Mouse (Mus musculus) brain, embryonic 18.5 days (tissue): ENCODE results near the gene 6030408B16Rik.

ENCODE experiments used
- DNase-seq: peaks from one replicate; pipeline ENCODE4 v3.0.0-alpha.2; 2012; ENCODE audit warnings: low read depth, low spot score

6030408B16Rik gene

DNA sequence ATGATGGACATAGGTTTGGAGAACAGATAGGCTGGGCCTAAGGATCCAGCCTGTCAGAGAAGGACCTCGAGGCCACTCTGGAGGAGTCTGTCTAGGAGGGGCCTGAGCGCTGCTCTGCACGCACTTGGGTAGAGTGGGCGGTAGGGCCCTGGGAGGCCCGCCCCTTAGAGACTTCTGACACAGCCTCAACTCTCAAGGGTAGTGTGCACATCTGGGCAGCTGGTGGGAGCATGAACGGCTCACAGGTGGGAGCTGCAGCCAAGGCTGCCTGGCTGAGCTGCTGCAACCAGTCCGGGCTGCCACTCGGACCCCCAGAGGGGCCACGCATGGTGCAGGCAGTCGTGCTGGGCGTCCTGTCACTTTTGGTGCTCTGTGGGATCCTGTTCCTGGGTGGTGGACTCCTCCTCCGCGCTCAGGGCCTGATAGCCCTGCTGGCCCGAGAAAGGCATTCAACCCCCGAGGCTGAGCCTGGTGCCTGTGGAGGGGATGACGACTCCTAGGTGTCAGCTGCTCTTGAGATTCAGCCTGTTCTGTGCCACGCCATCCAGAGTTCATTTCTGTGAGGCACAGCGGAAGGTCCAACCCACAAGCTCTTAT is at the start of gene 6030408B16Rik:
TSS of gene 6030408B16Rik (plus strand) at position 188 of the 597 bp plus-strand sequence.
- DNase-seq, result no peak

DNA sequence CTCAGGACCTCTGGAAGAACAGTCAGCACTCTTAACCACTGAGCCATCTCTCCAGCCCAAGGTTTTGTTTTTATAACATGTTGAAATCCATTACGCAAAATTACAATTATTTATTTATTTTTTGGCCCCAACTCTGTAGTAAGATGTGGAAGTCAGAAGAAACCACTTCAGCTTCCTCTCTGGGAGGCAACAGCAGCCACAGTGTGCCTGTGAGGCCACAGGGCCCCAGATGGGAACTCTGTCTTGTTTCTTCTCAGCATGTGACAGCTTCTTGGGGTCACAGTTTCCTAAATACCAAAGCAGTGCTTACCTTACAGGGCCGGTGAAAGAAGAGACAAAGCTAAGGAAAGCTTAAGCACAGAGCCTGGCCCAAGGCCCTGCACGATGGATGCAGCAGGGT is 49.0 kb upstream of the 6030408B16Rik start:
- DNase-seq, result no peak

DNA sequence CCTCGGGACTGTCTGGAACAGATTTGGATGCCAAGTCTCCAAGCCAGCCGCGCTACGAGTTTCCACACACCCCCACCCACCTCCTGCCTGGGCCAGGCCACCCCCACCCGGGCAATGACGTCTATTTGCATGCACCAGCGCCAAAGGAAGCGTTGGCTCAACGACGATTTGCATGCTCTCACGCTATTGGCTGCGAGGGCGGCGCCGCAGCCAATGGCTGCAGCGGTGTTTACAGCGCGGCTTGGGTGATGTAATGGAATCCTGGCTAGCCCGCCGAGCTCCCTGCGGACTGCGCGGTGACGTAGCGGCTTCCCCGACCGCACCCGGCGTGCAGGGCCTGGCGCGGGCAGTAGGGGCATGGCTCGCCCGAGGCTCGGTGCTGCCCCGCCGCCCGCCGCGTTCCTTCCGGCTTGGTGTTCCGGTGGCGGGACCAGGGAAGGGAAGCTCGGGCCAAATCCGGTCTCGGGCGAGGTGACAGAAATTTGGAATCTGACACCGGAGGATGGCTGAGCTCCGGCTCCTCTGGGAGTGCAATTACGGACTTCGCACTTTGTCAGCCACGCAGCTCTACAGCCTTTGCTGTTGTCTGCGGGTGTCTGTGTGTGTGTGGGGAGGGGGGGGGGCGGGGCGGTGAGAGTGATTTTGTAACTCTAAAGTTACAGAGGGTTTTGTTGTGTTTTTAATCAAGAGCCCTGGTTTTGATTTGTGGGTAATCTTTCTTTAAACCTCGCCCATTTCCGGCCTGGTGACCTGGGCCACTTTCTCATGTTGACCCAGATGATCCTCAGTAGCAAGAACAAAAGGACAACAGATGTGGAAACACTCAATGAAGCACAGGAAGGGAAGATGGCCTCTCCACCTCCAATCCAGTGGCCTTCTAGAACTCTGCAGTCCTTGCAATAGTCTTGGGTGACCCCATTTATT is 46.5 kb upstream of the 6030408B16Rik start:
- peak; percentile 92 for DNase-seq

DNA sequence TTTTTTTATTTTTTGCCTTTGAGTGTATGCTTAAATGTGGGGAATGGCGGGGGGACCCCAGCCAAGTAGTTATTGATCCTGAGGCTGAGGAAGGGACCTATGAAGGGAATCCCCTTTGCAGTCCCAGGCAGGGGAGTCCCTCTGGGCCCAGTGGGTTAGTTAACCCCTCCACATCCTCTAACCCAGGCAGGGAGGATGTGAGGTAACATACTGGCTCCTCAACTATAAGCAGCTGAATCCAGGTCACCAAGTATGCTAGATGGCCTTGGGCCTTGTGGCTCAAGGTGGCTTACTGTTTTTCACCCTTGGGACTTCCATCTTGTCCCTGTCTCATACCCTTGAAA is 45.9 kb upstream of the 6030408B16Rik start:
- no peak for DNase-seq

DNA sequence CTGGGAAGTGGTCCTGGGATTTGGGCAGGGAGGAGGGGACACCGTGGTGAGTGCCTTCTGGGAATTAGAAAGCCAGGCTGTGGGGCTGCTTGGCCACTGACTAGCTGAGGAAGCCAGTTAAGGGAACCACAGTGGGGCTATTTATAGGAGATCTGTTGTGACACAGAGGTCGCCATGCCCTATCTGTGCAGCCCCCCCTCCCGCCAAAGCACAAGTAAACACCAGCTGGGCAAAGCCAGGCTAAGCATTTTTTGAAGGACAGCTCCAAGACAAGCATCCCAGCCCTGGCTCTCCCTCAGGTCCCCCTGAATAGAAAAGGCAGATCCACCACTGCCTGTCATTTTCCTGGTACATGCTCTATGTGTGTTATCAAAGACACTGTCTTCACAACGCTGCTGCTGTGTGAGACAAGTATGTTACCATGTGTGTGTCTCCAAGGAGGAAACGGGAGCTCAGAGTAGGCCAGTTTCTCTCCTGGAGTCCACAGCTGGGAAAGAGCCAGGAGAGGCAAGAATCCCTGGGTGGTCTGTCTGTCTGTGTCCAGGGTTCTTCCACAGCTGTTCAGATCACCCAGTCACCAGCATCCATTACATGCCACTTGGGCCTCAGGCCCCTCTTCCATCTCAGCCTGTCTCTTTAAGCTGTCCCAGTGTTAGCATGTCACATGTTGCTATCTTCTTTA is 44.8 kb upstream of the 6030408B16Rik start:
- no peak for DNase-seq

DNA sequence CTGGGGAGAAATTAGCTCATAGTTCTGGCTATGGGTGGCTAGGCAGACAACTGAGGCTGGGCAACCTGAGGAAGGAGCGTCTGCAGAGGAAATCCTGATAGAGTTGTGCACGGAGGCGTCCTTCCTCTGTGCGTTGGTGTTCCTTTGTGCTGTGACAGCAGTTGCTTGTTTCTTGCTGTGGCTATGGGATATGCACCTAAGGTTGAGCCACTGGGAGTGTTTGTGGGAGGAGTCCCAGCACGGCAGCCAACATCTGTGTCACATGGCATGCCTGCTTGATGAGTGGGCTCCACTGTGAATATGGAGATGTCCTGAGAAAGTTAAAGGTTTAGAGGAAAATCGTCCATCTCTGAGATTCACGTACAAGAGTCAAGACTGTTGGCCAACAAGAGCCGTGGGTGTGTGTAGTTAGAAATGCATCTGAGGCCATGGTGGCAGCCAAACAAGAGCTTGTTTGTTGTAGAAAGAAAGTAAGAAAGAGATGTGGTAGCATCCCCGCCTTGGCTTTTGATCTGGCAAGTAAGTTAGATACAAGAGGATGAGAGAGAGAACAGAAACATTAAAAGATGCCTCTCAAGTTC is 42.7 kb upstream of the 6030408B16Rik start:
- no peak for DNase-seq

DNA sequence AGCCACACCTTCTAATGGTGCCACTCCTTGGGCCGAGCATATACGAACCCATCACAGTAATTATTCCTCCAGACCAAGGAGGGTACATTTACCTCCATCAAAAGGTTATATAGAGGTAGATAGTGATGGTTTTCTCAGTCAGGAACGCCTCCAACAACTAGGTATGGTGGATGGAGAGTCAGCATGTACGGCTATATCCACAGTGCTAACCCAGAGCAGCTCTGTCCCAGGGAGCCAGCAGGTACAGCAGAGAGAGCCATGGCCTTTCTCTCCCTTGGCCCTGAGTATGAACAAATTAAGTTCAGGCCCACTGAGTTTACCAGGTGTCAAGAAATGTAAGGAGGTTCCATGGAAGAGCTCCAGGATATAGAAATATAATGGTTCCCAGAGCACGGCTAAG is 41.1 kb upstream of the 6030408B16Rik start:
- no peak for DNase-seq

DNA sequence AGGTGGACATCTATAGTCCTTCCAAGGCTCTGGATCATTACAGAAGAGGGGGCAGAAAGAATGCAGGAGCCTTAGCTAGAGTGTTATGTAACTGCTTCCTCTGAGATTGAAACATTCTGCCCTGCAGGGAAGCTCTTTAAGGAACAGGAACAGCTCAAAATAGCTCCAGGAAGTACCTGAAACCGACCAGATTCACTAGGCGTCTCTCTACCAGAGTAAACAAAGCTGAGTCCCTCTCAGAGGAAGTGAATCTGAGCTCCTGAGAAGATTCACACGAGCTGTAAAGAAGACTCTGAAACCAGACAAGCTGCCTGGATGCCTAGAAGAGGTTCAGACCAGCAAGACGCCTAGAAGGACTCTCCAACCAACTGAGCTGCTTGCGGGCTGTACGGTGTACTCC is 40.4 kb upstream of the 6030408B16Rik start:
- DNase-seq, result no peak

DNA sequence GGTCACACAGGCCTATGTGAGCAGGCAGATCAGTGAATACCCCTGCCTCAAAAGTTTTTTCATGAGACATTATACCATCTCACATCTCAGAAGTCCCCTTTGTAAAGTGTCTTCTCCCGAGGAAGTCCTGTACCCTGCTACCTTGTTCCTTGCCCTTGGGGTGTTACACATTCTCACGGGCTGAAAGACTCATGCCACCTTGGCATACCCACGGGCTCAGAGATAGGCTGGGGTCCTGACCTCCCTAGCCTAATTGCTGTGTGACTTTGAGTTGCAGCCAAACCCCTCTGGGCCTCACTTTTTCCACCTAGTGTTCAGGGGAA is 39.5 kb upstream of the 6030408B16Rik start:
- DNase-seq, result no peak

DNA sequence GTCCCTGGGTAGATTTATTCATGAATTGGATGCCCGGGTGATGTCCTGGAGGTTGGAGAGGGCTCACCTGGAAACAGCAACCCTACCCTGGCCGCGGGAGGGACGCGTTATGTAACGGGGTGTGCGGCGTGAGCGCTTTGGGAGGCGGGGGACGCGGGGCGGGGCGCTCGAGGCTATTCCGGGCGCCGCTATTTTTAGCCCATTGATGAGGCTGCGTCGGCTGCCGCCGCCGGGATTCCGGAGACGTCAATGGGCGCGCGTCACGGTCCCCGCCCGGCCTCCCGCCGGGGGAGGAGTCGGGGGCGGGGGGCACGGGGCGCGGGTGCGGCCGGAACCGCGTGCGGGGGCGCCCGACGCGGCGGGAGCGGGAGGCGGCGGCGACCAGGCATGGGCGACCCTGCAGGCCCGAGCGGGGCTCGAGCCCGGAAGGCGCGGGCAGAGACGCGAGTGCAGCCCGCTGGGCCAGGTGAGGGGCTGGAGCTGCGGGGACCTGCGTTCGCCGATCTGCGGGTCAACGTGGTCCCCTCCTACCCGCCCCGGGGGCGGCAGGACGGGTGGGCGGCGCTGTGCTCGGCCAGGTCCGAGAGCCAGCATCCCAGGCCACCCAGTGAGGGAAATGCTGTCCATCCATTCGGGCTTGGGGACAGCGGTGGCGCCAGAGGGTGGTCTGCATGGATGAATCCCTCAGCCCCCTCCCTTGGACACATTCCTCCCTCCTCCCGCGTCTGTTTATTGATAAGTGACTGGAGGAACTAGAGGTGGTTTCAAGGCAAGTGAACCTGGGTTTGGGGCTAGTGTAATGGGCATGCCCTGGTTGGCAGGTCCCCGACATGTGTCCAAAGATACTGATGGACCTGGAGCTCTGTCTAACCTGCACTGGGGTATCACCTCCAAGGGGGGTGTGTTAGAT is 38.9 kb upstream of the 6030408B16Rik start, which contains the start of gene Nr4a1:
TSS of gene Nr4a1 (plus strand) at position 384 of the 910 bp plus-strand sequence.
- DNase-seq, result no peak

DNA sequence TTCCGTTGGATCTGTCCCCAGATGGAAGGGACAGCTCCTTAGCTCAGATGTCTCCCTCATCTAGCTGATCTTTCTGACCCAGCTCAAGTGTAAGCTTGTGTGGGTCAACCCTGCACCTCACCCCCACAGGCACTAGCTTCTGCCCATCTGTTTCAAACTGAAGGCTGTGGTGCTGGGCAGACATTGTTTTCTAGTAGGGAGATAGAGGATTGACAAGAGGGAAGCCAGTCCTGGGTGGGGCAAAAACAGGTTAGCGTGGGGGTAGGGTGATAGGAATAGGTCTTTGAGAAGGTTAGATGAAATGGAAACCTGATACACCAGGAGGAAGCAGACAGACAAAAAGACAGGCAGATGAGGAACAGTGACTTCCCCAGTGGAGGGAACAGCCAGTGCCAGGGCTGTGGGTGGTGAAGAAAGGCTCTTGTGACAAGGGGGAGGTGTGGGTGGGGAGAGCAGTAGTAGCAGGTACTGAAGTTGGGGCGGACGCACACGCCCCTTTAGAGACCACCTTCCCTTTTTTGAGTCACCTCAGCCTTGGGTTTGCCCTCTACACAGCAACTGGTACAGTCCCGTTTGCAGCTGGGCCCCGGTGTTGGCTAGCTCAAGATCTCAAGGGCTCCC is 37.1 kb upstream of the 6030408B16Rik start:
- no peak for DNase-seq

DNA sequence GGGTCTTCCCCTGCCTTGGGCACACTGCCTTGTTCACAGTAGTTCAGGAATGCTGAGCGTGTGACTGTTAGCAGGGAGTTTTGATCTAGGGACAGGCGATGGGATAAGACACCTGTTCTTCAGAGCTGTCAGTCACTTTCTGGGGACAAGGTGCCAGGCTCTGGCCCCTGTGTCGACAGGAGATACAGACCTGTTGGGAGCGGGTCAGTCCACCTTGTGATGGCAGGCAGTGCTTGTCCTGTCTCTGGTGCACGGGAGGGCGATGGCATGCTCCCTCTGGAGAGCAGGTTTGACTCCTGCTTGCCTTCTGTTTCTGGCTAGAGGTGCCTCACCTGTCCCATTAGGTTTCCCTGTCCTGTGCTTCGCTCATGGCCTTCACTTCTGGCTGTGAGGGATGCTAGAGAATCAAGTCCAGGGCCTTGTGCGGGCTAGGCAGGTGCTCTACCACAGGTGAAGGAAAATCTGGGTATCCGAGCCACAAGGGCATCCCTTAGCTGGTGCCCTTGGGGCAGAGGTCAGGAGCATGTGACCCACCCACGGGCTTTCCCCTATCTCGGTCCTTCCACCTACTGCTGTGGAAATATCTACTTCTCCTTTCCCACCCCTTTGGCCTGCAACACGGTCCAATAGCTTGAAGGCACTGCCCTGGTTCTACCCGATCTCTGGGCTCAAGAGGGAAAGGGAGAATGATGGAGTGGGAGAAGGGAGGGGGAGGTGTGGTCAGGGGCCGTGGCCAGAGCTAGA is 36.4 kb upstream of the 6030408B16Rik start:
- DNase-seq, result no peak

DNA sequence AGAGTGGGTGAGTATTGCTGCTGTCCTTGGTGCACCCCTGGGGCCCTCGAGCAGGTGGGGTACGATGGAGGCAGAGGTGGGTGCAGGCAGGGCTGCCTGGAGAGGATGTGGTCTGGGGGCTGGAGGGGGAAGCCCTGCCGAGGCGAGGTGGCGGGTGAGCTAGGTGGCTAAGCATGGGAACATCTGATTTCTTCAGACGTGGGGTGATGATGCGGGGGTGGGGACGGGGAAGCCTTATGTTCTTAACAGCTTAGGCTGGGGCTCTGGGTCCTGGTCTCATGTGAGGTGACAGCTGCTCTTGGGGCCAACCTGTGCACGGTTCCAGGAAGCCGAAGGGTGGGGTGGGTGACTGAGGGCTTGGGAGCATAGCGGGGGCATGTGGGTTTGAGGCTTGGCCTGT is 34.6 kb upstream of the 6030408B16Rik start:
- no peak for DNase-seq

DNA sequence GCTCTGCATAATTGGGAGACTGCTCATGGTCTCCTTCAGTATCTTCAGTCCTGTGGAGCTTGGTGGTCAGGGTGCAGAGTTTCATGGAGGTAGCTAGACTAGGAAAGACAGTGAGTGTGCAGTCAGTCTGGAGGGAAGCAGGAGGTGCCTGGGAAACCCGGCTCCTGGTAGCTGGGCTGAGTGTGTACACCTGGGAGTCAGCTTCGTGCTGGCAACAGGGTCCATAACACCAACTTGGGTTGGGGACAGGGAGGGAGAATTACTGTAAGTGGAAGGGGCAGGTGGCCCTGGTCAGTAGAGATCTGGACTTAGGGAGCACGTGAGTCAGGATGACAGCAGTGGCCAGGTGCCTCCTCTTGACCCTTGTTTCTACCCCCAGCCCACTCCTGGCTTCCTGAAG is 33.1 kb upstream of the 6030408B16Rik start:
- no peak for DNase-seq

DNA sequence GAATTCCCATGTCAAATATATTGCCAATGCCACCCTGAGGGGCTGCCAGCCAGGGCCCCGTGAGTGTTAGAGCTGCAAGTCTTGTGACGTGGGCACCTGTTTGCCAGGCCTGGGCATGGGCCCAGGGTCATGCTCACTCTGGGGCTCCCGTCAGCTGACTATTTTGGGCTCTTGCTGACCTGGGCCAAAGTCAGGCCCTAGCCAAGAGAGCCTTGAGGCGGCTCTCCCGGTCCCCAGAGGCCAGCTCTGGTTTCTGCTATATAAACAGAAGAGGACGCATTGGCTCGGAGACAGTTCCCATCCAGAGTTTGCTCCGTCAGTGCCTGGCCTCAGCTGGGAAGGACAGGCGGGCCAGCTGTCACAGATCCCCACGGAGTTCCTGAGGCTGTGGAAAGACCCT is 32.6 kb upstream of the 6030408B16Rik start:
- DNase-seq, result no peak

DNA sequence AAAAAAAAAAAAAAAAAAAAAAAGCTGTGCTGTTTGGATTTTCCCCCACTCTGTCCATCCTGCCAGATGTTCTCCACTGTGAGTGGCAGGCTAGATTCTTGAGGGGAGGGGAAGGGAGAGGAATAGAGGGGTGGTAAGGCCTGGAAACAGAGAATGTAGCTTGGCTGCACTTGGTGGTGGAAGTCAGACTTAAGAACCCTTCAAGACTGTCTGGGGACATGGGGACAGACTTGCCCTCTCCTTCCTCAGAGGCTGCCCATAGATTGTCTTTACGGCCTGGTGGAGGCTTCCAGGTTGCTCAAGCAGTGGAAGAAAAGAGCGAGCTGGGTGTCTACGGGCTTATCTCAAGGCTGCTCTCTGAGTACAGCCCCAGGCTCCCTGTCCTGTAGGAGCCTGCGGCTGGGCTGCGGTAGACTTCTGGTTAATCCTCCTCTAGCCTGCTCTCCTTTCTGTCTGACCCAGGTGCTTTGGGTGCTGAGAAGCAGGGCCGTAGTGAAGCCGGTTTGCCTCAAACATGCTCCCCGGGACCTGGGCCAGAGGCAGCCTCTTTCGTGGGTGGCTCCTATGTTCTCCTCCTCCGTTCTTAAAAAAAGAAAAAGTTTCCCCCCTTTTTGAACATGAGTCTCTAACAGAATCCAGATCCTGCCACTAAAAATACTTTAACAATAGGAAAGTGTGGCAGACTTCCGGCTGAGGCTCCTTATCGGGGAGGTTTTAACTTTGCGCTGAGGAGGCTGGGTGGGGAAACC is 32.0 kb upstream of the 6030408B16Rik start:
- DNase-seq, result no peak

DNA sequence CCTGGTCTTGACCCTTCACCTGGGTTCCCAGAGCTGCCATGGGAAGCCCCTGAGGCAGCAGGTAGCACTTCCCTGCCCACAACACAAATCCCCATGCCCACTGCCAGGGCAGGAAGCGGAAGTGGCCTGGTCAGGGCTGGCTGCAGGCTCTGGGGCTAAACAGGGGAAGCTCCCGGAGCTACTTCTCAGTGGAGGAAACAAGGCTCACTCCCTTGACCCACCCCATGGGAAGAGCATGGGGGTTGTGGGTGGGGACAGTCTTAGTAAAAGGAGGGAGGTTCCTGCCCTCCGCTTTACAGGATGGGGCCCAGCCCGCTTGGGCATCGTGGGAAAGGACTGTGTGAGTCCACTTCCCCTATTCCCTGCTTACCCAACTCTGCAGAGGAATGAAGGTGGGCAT is 30.5 kb upstream of the 6030408B16Rik start:
- no peak for DNase-seq

DNA sequence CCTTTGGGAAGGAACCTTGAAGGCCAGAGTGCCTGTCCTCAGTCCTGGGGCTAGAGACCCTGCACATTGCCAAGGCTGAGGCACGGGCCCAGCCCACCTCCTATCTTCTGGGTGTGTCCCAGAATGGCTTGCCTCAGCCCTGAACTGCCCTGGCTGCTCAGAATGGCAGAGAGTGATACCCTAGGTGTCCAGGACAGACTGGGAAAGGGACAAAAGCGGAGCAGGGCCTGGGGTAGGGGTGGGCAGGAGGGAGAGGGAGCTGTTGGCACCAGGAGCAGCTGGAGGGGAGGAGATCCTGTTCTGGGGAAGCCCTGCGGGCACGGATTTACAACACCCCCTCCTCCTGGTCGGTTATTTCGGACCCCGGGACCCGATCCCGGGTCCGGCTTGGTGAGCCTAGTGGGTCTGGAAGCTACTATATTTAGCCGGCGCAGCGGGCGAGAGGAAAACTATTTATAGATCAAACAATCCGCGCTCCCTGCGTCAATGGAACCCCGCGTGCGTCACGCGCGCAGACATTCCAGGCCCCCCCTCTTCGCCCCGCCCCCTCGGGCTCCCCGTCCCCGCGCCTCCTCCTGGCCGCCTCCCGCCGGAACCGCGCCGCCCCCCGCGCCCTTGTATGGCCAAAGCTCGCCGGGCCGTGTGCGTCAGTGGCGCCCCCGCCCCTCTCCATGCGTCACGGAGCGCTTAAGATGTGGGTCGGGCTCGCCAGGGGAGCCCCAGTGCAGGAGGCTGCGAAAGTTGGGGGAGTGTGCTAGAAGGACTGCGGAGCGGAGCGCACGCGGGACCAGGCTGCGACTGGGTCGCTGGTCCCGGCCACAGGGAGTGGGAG is 26.7 kb upstream of the 6030408B16Rik start:
- DNase-seq, result peak; percentile 37
